Mouse (Mus musculus): Measurements from ENCODE around the gene Tmem120a. TPM values are rescaled to one million over a fixed set of nuclear protein-coding genes. Genes with fewer than 3 reads are reported as not detected.

The Tmem120a gene
- polyA plus RNA-seq, 1 experiment: 32.7 TPM

DNA sequence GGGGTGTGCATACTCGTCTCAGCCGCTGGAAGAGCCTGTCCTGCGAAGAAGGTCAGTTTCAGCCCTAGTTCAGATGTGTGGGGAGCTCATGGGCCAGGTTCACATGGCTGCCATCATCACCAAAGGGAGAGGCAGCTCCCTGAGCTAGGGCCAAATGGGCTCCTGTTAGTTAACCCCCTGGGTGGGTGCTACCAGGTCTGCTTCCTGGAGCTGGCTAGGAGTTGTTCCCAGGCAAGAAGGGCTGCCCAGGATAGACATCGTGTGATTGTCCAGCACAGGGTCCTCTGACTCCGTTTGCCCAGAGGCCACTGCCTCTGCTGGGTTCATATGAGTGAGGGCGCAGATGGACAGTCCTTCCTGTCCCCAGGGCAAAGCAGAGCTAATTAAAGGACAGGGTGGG, 18.3 kb downstream of the Tmem120a start:
- TF ChIP-seq REST (IDR thresholded peaks at IDR 0.05; ENCODE audit: insufficient read depth, insufficient read length) (no peak), USF1 (IDR thresholded peaks at IDR 0.05; ENCODE audit: low read depth) (no peak), E2F4 (IDR thresholded peaks at IDR 0.05; ENCODE audit: insufficient read depth) (no peak), POLR2A (IDR thresholded peaks at IDR 0.05; ENCODE audit: insufficient read length, low read depth) (no peak), CEBPB (IDR thresholded peaks at IDR 0.05; ENCODE audit: insufficient read depth, poor library complexity, severe bottlenecking) (no peak), MYOD1 (IDR thresholded peaks at IDR 0.05; ENCODE audit: control insufficient read depth in 1 of 3, insufficient read length in 2 of 3, low read depth in 2 of 3) (no peak)
- Histone ChIP-seq H3K27me3 (ENCODE audit: control insufficient read depth, insufficient read depth, insufficient read length) (no peaks in the 10 kb centered on the region), H3K4me2 (ENCODE audit: low read depth) (no peak overlapping the region), H3K79me2 (ENCODE audit: control insufficient read depth, insufficient read depth) (peaks cover 12% of the 10 kb centered on the region), H3K4me3 (no peak overlapping the region), H3K36me3 (ENCODE audit: control insufficient read depth, insufficient read depth) (peaks cover under 1% of the 10 kb centered on the region), H3ac (ENCODE audit: control insufficient read depth, insufficient read length) (no peak overlapping the region)

DNA sequence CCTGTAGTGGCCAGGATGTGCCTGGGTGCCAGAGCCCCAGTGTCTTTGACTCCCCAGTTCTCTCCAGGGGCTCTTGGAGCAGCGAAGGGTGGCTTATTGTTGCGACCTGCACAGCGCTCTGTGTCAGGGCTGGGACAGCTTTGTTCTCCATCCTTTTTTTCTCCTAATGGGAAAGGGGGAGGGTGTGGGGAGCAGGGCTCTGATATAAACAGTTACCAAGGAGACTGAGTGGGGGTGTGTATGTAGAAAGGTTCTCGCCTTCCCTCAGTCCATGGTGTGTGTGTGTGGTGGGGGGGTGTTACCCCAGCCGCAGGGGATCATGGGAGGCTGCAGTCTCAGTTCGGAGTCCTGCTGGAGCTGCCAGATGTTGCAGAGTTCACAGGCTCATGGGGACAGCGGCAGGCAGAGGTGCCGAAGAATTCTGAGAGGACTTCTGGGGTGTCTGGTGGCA, 18.8 kb downstream of the Tmem120a start:
- Histone ChIP-seq H3K4me3 (no peak overlapping the region), H3K36me3 (ENCODE audit: control insufficient read depth, insufficient read depth) (no peaks in the 10 kb centered on the region), H3K79me2 (ENCODE audit: control insufficient read depth, insufficient read depth) (peaks cover 12% of the 10 kb centered on the region), H3ac (ENCODE audit: control insufficient read depth, insufficient read length) (no peak overlapping the region), H3K27me3 (ENCODE audit: control insufficient read depth, insufficient read depth, insufficient read length) (no peaks in the 10 kb centered on the region), H3K4me2 (ENCODE audit: low read depth) (no peak overlapping the region)
- TF ChIP-seq SRF (IDR thresholded peaks at IDR 0.05; ENCODE audit: control insufficient read depth, insufficient read length, low read depth) (no peak), REST (IDR thresholded peaks at IDR 0.05; ENCODE audit: insufficient read depth, insufficient read length) (no peak), USF1 (IDR thresholded peaks at IDR 0.05; ENCODE audit: low read depth) (no peak), MYOD1 (IDR thresholded peaks at IDR 0.05; ENCODE audit: control insufficient read depth in 1 of 3, insufficient read length in 2 of 3, low read depth in 2 of 3) (no peak), POLR2AphosphoS2 (IDR thresholded peaks at IDR 0.05; ENCODE audit: insufficient read length, low read depth) (no peak), TCF3 (IDR thresholded peaks at IDR 0.05; ENCODE audit: insufficient read length, low read depth) (no peak), CEBPB (IDR thresholded peaks at IDR 0.05; ENCODE audit: insufficient read depth, poor library complexity, severe bottlenecking) (no peak), TCF12 (IDR thresholded peaks at IDR 0.05; ENCODE audit: insufficient read depth, poor library complexity, severe bottlenecking) (no peak), POLR2A (IDR thresholded peaks at IDR 0.05; ENCODE audit: insufficient read length, low read depth) (no peak), MAX (IDR thresholded peaks at IDR 0.05; ENCODE audit: low read depth) (no peak), E2F4 (IDR thresholded peaks at IDR 0.05; ENCODE audit: insufficient read depth) (no peak), MYOG (IDR thresholded peaks at IDR 0.05; ENCODE audit: control insufficient read depth in 1 of 3, insufficient read depth in 1 of 3, insufficient read length in 2 of 3, low read depth in 2 of 3) (no peak)

DNA sequence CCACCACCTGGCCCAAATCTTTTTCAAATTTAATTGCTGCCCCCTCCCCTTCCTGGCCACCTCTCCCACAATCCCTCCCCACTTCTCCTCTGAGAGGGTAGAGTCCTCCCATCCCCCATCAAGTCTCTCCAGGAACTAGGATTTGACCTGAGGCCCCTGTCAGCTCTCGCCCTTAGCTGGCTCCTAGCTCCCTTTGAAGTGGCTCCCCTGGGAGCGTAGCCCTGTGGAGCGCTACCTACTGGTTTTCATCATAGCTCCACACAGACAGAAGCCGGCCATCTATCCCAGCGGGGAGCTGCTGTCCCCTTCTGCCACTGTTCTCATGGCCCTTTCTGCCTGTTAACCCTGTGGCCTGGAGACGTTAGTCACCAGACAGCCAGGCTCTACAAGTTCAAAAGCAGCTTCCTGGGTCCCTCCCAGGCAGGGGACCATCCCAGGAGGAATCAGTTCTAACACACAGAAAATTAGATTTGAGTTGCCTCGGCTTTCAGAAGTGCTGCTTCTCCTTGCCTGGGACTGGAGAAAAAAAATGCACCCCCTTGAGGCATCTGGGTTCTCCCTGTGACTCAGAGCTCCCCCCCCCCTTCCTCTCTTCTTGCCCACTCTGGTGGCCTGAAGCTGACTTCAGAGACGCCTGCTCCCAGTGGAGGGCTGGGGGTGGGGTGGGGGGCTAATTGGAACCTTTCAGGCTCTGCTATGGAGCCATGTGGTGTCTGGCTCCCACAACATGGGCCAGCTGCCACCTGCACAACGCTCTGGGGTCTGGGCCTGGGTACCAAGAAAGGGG, 19.5 kb downstream of the Tmem120a start:
- H3K4me3 ChIP-seq: no peak overlapping the region
- H3K79me2 ChIP-seq (ENCODE audit: control insufficient read depth, insufficient read depth): peaks cover 12% of the 10 kb centered on the region
- no peak overlapping the region for H3ac ChIP-seq (ENCODE audit: control insufficient read depth, insufficient read length)
- no peaks in the 10 kb centered on the region for H3K27me3 ChIP-seq (ENCODE audit: control insufficient read depth, insufficient read depth, insufficient read length)
- H3K36me3 ChIP-seq (ENCODE audit: control insufficient read depth, insufficient read depth): no peaks in the 10 kb centered on the region
- H3K4me2 ChIP-seq (ENCODE audit: low read depth): peak overlapping the region; percentile 42
- TF ChIP-seq USF1 (IDR thresholded peaks at IDR 0.05; ENCODE audit: low read depth) (no peak), MYOD1 (IDR thresholded peaks at IDR 0.05; ENCODE audit: control insufficient read depth in 1 of 3, insufficient read length in 2 of 3, low read depth in 2 of 3) (no peak), MYOG (IDR thresholded peaks at IDR 0.05; ENCODE audit: control insufficient read depth in 1 of 3, insufficient read depth in 1 of 3, insufficient read length in 2 of 3, low read depth in 2 of 3) (no peak), POLR2AphosphoS2 (IDR thresholded peaks at IDR 0.05; ENCODE audit: insufficient read length, low read depth) (no peak), REST (IDR thresholded peaks at IDR 0.05; ENCODE audit: insufficient read depth, insufficient read length) (no peak), CEBPB (IDR thresholded peaks at IDR 0.05; ENCODE audit: insufficient read depth, poor library complexity, severe bottlenecking) (no peak), SRF (IDR thresholded peaks at IDR 0.05; ENCODE audit: control insufficient read depth, insufficient read length, low read depth) (no peak), POLR2A (IDR thresholded peaks at IDR 0.05; ENCODE audit: insufficient read length, low read depth) (no peak), TCF3 (IDR thresholded peaks at IDR 0.05; ENCODE audit: insufficient read length, low read depth) (no peak), TCF12 (IDR thresholded peaks at IDR 0.05; ENCODE audit: insufficient read depth, poor library complexity, severe bottlenecking) (no peak), E2F4 (IDR thresholded peaks at IDR 0.05; ENCODE audit: insufficient read depth) (no peak), MAX (IDR thresholded peaks at IDR 0.05; ENCODE audit: low read depth) (no peak)

DNA sequence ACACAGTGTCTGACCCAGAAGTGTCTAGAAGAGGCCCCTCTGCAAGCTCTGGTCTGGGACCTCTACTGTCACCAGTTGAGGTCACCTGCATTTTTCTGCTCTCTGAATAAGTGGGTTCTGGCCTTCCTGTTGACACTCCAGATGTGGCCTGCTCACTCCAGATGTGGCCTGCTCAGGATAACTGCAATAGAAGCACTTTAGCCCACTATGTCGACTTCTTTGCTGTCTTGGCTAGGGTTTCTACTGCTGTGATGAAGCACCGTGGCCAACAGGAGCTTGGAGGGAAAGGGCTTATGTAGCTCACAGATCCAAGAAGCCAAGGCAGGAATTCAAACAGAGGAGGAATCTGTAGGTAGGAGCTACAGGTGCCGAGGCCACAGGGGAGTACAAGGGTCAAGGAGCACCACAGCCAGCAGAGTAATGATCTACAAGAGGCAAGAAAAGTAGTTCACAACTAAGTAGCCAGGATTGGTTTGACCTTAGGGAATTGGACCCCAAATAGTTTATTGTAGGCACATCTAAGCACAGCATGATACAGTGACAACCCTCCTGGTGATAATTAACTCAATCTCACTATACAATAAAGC, 21.0 kb downstream of the Tmem120a start:
- H3K4me2 ChIP-seq (ENCODE audit: low read depth): peak overlapping the region; percentile 46
- no peaks in the 10 kb centered on the region for H3K27me3 ChIP-seq (ENCODE audit: control insufficient read depth, insufficient read depth, insufficient read length)
- H3K36me3 ChIP-seq (ENCODE audit: control insufficient read depth, insufficient read depth): no peaks in the 10 kb centered on the region
- no peak overlapping the region for H3ac ChIP-seq (ENCODE audit: control insufficient read depth, insufficient read length)
- peaks cover 12% of the 10 kb centered on the region for H3K79me2 ChIP-seq (ENCODE audit: control insufficient read depth, insufficient read depth)
- no peak overlapping the region for H3K4me3 ChIP-seq
- TF ChIP-seq POLR2AphosphoS2 (IDR thresholded peaks at IDR 0.05; ENCODE audit: insufficient read length, low read depth) (no peak), MYOD1 (IDR thresholded peaks at IDR 0.05; ENCODE audit: control insufficient read depth in 1 of 3, insufficient read length in 2 of 3, low read depth in 2 of 3) (no peak), TCF12 (IDR thresholded peaks at IDR 0.05; ENCODE audit: insufficient read depth, poor library complexity, severe bottlenecking) (no peak), TCF3 (IDR thresholded peaks at IDR 0.05; ENCODE audit: insufficient read length, low read depth) (no peak), SRF (IDR thresholded peaks at IDR 0.05; ENCODE audit: control insufficient read depth, insufficient read length, low read depth) (no peak), REST (IDR thresholded peaks at IDR 0.05; ENCODE audit: insufficient read depth, insufficient read length) (no peak), MYOG (IDR thresholded peaks at IDR 0.05; ENCODE audit: control insufficient read depth in 1 of 3, insufficient read depth in 1 of 3, insufficient read length in 2 of 3, low read depth in 2 of 3) (no peak), CEBPB (IDR thresholded peaks at IDR 0.05; ENCODE audit: insufficient read depth, poor library complexity, severe bottlenecking) (no peak)
